Mouse (Mus musculus): Measurements from ENCODE around the gene 1700001C02Rik.

The 1700001C02Rik gene

GRCm38 (mm10) chr5:30494606-30495005 lies 28.8 kb downstream of the 1700001C02Rik start:
- no peak for DNase-seq (ENCODE audit: low read depth, low spot score)

- no peak for DNase-seq (ENCODE audit: low read depth, low spot score)
Measured at GRCm38 (mm10) chr5:30495288-30495687, 29.4 kb downstream of the 1700001C02Rik start.

- DNase-seq (ENCODE audit: low read depth, low spot score): no peak
Measured at GRCm38 (mm10) chr5:30496821-30497220, 31.0 kb downstream of the 1700001C02Rik start.

- no peak for DNase-seq (ENCODE audit: low read depth, low spot score)
Measured at GRCm38 (mm10) chr5:30497299-30497698, 31.5 kb downstream of the 1700001C02Rik start.

- no peak for DNase-seq (ENCODE audit: low read depth, low spot score)
Measured at GRCm38 (mm10) chr5:30513111-30513510, 47.3 kb downstream of the 1700001C02Rik start.

GRCm38 (mm10) chr5:30516376-30516775 lies 50.5 kb downstream of the 1700001C02Rik start:
- DNase-seq (ENCODE audit: low read depth, low spot score): peak; percentile 67

- no peak for DNase-seq (ENCODE audit: low read depth, low spot score)
Measured at GRCm38 (mm10) chr5:30518108-30518507, 52.3 kb downstream of the 1700001C02Rik start.

- DNase-seq (ENCODE audit: low read depth, low spot score): no peak
Measured at GRCm38 (mm10) chr5:30518547-30518946, 52.7 kb downstream of the 1700001C02Rik start.

GRCm38 (mm10) chr5:30519494-30519893 lies 53.6 kb downstream of the 1700001C02Rik start:
- DNase-seq (ENCODE audit: low read depth, low spot score): no peak

GRCm38 (mm10) chr5:30520214-30520732 lies 54.4 kb downstream of the 1700001C02Rik start:
- DNase-seq (ENCODE audit: low read depth, low spot score): no peak

- no peak for DNase-seq (ENCODE audit: low read depth, low spot score)
Measured at GRCm38 (mm10) chr5:30522406-30522805, 56.6 kb downstream of the 1700001C02Rik start.

GRCm38 (mm10) chr5:30523131-30523530 lies 57.3 kb downstream of the 1700001C02Rik start:
- DNase-seq (ENCODE audit: low read depth, low spot score): no peak

- DNase-seq (ENCODE audit: low read depth, low spot score): no peak
Measured at GRCm38 (mm10) chr5:30524213-30524612, 58.4 kb downstream of the 1700001C02Rik start.

- no peak for DNase-seq (ENCODE audit: low read depth, low spot score)
Measured at GRCm38 (mm10) chr5:30525920-30526836, 60.3 kb downstream of the 1700001C02Rik start.

- no peak for DNase-seq (ENCODE audit: low read depth, low spot score)
Measured at GRCm38 (mm10) chr5:30527129-30527528, 61.3 kb downstream of the 1700001C02Rik start.

GRCm38 (mm10) chr5:30528906-30529305 lies 63.1 kb downstream of the 1700001C02Rik start:
- no peak for DNase-seq (ENCODE audit: low read depth, low spot score)
